Mouse (Mus musculus): Measurements from ENCODE around the gene Sema6d.

The Sema6d gene

DNA sequence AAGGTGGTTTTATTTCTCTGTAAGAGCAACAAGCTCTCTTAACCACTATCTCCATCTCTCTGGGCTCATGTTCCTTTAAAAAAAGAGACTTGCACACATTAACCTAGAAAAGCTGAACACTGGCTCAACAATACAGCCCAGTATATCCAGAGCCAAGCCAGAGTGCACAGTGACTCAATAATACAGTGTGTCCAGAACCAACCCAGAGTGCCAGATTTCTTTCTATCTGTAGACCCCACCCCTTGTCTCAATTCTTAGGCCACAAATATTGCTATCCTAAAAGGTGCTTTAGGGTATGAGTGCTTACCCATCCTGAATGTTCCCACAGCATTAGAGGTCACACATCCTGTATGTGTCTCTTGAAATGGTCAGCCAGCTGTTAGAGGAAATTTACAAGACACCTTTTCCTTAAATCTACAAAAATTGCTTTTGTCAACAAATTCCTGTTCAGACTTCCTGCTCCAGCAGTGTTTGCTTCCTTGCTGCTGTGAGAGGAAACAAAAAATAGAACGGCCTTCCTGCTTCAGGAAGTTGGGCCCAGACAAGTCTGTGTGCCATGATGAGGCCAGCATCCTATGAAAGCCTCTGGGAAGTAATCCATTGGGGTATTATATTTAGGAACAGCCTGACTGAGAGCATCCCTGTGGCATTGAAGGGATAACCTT, 465.1 kb downstream of the Sema6d start:
- no peak for DNase-seq (ENCODE audit: low spot score)

DNA sequence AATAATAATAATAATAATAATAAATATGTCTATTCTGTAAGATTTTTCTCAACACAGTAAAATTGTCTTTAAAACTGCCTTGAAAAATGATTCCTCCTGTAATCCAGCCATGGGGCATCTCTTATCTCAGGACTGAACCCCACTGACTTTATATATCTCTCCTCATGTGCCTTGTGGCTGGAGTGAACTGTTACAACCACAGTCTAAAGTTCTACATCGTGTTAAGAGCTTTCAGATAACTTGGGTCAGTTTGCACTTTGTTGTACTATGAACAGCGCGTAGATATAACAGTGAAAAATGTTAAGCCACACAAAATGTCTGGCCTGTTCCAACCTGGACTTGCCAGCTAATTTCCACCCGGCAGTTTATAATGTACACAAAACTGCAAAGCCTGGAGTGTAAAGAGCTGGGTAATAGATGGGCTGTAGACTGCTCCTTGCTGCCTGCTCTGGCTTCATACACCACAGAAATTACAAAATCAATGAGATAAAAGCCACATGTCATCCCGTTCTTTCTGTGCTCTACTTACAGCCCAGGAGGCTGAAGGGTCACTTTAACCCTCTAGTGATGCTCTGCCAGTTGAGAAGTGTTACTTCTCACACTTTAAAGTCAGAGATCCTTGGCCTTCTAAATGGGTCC, 467.2 kb downstream of the Sema6d start:
- DNase-seq (ENCODE audit: low spot score): no peak

DNA sequence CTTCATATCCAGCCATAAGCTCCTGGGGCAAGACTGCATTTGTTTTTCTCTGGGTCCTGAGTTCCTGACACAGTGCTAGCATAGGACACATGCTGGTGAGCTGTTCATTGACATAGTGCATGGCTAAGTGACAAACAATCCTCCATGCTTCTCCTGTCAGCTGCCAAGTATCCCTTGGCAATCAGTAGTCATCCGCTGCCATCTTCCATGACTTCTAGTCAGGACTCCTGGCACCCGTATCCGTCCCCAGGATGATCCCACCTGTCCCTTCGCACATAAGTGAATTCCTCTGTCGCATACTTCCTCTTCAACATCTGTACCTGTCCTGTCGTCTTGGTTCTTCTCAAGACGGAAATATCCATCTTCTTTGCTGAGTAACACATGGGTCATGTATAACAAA, 468.3 kb downstream of the Sema6d start:
- no peak for DNase-seq (ENCODE audit: low spot score)

DNA sequence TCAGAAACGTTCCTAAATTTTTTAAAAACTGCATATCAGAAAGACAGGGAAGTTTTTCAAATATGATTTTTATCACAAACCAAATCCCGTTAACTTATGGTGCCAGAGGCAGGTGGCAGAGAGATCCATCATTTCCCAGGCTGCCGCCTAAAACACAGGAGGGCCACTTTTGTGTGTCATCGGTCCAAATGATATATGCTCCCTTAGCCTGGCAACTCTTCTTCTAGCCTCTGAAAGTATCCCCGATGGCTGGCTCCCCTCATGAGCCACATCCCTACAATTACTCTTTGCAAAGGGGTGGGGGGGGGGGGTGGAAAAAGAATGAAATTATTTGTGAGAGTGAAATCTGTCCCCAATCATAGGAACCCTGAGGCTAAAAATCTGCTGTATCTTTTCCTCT, 471.9 kb downstream of the Sema6d start:
- no peak for DNase-seq (ENCODE audit: low spot score)

DNA sequence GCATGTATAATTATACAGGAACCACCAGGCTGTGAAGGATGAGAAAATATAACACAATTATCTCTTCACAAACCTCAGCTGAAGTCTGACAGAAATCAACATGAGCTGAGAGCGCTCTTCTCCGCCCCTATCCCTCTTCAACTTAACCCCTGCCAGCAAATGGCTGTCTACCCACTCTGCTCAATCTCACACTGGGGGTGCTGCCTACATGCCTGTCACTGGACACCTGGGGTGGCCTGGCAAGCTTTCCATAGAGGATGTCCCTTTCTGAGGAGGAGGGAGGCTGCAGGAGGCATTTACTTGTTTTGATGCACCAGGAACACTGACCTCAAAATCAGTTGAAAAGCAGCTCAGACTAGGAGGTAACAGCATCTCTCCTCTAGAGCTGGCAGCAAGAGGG, 472.3 kb downstream of the Sema6d start:
- DNase-seq (ENCODE audit: low spot score): no peak

DNA sequence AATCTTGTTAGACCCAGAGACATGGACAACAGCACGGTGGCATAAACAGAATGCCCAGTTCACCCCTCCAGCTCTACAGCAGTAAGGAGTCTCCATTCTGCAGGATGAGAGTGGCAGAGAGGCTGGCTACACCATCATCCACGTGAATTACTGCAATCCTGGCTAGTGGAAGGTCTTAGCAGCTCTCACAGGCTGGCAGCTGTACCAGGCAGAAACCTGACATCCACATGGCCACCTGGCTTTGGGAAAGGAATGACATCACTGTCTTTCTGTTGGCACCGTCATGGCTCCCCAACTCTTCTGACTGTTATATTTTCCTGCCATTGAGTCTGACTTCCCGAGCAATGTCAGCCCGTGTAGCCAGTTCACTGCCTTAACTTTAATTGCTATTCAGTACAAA, 474.0 kb downstream of the Sema6d start:
- DNase-seq (ENCODE audit: low spot score): no peak

DNA sequence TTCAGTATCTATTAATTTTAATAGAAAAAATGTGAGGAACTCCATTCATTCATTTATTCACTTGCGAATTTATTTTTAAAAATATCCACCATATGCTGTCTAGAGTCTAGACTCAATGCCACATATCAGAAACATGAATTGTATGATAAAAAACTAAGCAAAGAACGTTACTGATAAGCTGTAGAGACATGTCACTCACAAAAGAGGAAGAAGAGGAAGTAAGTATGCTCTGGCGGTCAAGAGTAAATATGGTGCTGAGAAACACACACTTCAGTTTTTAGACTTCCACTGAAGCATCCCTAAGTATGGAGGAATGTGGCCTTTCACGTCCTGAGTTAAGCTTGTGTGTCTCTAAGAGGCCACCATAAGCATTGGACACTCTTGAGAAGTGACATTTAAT, 484.0 kb downstream of the Sema6d start:
- DNase-seq (ENCODE audit: low spot score): no peak

DNA sequence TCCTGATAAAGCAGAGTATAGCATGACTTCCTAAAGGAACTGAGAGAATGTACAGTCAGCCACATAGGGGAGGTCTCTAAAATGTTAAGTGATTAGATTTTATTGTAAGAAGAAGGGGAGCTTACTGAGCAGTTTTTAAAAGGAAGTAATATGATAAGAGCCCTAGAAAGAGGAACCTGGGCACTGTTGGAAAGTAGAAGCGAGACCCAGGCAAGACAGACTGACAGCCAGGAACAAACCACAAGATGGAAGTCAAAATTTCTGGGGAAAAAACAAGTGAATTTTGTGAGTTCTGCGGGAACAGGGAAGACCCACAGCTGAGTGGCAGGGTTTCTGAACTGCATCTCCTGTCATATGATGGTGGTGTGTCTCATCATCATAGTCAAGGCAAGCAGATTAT, 486.3 kb downstream of the Sema6d start:
- DNase-seq (ENCODE audit: low spot score): no peak

DNA sequence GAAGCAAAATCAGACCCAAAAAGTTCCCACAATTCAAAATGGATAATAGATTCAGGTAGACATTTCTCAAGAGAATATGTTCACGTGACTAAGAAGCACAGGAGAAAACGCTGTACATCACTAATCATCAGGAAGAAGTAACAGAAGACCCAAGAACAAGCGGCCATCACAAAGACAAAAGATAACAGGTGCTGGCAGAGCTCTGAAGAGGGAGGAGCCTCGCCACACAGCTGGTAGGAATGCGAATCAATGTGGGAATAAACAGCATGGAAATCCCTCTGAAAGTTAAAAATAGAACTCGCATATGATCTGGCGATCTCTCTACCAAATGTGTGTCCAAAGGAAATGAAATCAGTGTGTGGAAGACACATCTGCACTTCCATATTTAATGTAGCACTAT, 493.8 kb downstream of the Sema6d start:
- no peak for DNase-seq (ENCODE audit: low spot score)

DNA sequence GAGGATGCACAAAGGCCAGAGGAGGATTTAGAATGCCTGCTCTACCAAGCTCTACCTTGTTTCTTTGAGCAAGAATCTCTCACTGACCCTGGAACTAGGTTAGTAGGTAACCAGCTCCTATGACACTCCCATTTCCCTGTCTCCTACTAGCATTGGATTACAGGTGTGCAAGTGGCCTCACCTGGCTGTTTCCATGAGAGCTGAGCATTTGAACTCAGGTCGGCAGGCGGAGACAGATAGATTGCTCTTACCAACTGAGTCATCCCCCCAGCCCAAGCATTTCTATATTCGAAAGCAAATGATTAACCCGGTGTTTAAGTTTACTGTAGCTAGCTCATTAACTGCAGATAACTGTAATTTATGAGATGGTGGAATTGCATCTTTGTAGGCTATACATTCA, 503.0 kb downstream of the Sema6d start:
- DNase-seq (ENCODE audit: low spot score): no peak

DNA sequence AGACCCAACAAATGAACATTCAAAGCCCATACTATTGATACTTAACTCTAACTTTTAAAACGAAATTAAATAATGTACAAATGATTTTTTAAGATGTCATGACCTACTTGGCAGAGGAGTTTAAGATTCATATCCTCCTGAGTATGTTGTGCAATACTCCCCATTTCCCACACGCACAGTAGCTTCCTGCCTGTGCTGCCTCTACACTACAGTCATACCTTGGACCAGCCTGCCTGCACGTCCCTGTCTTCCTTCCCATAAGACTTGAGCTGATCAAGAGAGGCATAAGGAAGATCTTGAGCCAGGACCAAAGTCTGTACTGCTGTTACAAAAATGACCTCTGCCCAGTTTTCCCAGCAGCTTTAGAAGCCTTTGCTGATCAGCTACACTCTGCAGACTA, 509.2 kb downstream of the Sema6d start:
- no peak for DNase-seq (ENCODE audit: low spot score)

DNA sequence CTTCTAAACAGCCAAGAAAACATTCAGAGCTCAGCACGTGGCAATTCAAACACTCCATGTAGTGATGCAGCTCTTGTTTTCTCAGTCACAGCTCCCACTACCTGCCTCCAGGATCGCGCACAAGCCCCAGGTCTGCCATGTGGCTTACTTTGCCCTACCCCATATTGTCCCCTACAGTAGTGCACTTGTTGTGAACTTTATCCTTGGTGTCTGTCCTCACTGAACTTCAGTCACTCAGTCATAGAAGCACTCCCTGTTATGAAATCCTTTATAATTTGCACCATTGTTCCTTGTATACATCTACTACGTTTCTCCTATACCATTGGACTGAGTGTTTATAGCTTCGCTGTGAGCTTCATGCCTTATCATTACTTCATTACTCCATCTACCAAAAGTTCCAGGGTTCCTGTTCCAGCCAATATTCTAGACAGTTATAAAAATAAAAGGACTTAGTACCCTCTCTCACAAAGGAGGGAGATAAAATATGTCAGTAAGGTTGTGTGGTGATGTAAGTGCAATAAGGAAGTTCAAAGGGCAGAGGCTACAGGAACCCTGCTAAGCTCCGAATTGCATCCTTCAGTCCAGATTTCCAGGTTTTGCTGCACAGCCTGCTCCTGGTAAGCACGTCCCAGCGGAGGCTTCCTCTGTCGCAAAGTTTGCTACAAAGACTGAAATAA, 512.1 kb downstream of the Sema6d start:
- DNase-seq (ENCODE audit: low spot score): no peak

DNA sequence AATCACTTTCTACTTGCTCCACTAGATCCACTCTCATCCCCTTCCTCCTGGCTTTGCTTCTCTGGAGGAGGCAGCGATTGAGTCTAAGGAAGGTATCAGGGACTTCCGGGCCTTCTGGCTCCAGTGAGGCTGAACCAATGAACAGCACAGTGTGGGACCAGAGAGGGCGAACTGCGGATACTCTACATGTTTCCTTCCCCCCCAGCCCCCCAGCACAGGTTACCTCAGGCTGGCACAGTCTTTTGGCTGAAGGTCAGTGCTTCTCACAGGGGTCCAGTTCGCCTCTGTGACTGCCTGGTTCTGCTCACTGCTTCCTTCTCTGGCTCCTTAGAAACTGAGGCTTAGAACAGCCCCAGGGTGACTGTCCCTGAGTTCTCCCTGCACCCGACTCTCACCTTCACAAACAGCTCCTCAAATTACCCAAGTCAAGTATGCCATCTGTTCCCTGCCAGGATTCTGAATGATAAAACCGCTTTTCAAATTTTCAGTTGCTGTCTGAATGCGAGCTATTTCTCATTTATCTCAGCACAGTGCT, 512.7 kb downstream of the Sema6d start:
- no peak for DNase-seq (ENCODE audit: low spot score)

DNA sequence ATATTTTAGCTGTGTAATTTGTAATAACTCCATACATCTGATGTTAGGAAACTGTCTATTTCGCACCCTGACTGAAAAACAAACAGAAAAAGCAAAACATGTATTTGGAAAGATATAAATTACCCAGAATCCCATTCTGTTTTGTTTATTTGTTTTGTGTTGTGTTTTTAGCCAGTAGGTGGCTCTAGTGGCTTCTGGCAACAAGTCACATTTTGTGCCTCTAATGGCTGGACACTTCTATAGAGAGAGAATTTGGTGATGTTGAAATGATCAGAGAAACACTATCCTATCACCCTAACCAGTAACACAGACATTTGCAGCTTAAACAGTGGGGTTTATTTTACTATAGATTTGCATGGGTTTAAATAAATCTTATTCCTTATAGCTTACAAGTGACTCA, 515.6 kb downstream of the Sema6d start:
- no peak for DNase-seq (ENCODE audit: low spot score)

DNA sequence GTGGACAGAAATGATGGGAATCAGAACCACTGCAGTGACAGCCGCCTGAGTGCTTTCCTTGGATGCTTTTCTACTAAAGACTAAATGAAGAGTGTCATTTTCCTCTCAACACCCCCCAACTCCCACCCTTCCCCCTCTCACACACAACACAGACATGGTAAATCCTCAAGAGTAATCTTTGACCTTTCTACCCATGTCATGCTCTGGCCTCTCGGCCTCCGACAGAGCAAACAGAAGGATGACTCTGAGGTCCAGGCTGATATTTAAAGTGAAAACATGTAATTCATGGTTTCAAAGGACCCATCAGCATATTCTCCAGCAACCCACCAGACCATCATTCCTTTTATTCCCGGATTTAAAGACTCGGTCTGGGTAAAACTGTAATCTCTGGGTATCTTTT, 518.2 kb downstream of the Sema6d start:
- no peak for DNase-seq (ENCODE audit: low spot score)

DNA sequence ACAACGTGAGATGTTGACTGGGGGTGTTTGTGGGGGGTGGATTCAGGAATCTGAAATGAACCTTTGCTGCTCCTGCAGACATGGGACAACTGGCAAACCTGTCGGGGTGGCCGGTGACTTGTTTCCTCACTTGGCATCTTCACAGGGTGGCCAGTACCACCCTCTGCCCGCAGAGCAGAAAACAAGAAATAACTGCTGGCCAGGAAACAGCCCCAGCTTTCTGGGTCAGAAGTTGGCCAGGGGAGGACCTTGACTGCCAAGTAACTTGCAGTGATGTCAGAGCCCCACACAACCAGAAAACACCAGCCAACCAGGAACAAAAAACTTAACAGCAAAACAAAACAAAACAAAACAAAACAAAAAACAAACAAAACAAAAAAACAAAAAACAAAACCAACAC, 518.8 kb downstream of the Sema6d start:
- DNase-seq (ENCODE audit: low spot score): no peak

DNA sequence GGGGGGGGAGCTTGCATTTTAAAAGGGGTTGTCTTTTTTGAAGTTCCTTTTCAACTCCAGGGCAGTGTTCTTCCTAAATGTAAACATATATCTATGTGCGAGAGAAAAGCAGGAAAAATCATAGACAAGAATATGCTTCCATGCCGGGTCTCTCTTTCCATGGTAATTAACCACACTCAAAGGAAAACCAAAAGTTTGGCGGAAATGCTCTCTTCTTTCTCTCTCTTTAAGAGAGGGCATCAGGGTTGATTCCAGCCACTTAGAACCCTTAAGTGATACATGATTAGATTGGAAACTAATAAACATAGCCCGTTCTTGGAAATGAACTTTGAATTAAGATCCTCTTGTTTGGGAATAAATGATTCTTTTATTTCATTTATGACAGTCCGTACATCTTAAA, 519.2 kb downstream of the Sema6d start:
- DNase-seq (ENCODE audit: low spot score): no peak

DNA sequence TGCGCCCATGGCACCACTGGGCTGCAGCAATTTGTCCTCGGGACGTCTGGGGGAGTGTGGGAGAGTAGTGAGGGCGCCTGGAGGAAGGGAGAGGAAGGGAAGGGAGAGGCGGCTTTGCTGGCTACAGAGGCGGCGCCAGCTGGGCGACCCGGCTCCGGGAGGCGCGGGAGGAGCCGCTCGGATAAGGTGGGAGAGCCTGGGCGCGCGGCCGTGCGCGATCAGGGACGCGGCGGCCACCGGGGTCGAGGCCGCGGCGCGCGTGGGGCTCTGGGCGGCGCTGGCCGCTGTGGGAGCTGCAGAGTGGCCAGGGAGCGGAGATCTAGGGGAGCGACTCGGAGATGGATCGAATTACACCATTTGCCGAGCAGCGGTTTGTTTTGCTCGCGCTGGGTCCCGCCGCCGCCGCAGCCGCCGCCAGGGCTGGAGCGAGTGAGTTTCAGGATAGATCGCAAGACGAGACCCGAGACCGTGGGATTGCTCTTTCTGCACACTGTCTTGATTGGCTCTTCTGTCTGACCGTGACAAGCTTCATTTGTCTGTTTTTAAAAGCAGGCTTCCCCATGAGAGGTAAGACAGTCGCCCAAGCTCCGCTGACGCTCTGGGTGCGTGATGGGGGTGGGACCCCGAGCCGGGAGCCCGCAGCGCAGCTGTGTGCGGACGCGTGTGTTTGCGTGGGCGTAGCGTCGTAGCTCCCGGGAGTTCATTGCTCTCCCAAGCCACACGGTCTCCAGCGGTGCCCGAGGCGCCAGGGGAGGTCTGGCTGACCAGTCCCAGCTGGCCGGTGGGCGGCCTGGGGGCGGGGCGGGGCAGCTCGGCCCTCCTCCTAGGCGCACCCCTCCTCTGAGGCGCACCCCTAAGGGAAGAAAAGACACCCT, 520.2 kb downstream of the Sema6d start:
- no peak for DNase-seq (ENCODE audit: low spot score)

DNA sequence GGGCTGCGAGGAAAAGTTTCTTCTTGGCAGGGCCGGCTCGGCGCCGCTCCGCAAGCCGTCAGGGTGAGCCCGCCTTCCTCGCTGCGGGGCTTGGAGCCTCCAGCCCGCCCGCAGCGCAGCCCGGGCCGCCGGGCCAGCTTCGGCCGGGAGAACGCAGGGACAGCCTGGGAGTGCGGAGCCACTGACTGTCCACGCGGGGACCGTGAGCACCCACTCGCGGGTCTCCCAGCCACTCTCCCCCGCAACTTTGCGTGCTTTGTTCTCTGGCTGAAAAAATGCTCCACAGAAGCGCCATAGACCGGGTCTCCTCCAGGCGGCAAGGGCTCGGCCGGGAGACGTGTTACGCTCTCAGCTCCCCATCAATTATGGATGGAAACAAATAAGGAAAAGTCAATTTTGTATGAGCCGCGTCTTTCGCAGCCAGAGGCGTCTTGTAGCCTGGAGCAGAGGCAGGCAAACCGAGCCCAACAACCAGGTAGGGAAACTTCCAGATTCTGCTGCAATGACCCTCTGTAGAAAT, 520.9 kb downstream of the Sema6d start:
- DNase-seq (ENCODE audit: low spot score): no peak

DNA sequence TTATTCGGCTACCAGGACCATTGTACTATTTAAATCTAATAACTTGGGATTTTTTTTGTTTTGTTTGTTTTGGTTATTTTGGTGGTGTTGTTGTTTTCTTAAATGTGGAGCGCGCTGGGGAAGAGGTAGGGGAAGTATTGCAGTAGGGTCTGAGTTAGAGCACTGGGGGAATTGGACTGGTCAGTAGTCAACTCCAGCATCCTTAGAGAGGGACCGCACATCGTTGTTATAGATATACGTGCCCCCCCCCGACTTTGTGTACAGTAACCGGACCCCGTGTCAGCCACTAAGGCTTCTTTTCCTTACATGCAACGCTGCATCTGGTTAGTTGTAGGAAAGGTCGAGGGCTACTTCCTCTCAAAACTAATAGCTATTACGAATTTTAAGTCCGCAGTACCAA, 521.5 kb downstream of the Sema6d start:
- DNase-seq (ENCODE audit: low spot score): no peak

DNA sequence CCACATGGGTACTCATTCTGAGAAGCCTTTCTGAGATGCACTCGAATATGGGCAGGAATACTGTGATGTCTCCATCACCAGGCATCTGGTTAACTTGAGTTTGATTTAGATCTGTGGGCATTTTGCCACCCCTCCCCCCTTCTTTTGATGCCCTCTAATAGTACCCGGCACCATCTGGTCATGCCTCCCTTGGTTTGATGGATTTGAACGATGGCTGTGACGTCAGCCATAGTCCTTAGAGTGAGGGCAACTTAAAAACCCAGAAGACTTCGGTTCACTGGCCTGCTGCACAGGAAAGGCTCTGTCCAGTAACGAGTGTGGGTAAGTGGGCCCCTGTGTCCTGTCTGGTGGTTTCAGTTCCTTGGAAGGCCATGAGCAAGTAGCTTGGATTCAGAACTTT, 522.5 kb downstream of the Sema6d start:
- DNase-seq (ENCODE audit: low spot score): no peak

Data from layer of hippocampus, adult 9-10 months (tissue).